Mouse (Mus musculus) megakaryocyte, embryonic 14.5 days (primary cell): Measurements from ENCODE around the gene Bglap3.

Source experiments
- FLI1 ChIP-seq: IDR thresholded peaks from 2 replicates; pipeline ENCODE4 v1.6.1; 2012; ENCODE audit warnings: low read length, inconsistent platforms, mixed read lengths
- GATA1 ChIP-seq: IDR thresholded peaks from 3 replicates; pipeline ENCODE4 v1.6.1; 2012; ENCODE audit warnings: mixed read lengths, low read length, inconsistent platforms, borderline replicate concordance

DNA sequence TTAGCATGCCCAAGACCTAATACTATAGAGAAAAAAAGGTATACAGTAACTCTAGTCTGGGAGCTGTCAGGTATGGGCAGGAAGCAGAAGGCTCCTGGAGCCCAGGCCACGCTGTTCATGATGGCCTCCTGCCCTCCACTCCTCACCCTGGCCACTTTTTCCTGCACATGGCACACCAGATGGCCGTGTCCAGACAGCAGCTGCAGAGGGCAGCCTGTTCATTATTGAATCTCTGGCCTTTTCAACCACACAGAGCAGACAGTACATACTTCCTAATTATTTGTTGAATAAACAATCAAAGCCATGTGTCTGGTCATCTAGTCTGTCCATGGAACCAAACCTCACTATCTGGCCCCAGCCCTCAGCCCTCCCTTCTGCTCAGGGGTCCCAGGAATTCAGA lies 26.1 kb upstream of the Bglap3 start:
- TF ChIP-seq GATA1 (no peak), FLI1 (no peak)
